Mouse (Mus musculus) erythroblast, adult 5-6 weeks (primary cell): ENCODE measurements around the gene Ccdc86. TPM values are rescaled to one million over a fixed set of nuclear protein-coding genes. Genes with fewer than 3 reads are reported as not detected.

Source experiments
- ATAC-seq: replicated peaks from 2 replicates; pipeline ENCODE4 v1.8.0; 2016; ENCODE audit warnings: moderate number of reproducible peaks, mild to moderate bottlenecking, moderate TSS enrichment, inconsistent platforms; ENCODE audit not compliant: poor library complexity, low FRiP score, severe bottlenecking
- total RNA-seq, 2 experiments: library from RNA; stranded (forward) in 1 of 2; stranded (reverse) in 1 of 2; fragments of 150-400 nt in 1 of 2; fragments of 200-764, 138-1000 nt in 1 of 2; gene quantifications; 2 replicates each; pipeline versions ENCODE4 v1.2.3 to v1.2.4; 2015 to 2017; ENCODE audit warnings: low replicate concordance in 2 of 2

Gene Ccdc86
- total RNA-seq, 2 experiments from 2014 or later, result 1.5 to 9.6 TPM

DNA sequence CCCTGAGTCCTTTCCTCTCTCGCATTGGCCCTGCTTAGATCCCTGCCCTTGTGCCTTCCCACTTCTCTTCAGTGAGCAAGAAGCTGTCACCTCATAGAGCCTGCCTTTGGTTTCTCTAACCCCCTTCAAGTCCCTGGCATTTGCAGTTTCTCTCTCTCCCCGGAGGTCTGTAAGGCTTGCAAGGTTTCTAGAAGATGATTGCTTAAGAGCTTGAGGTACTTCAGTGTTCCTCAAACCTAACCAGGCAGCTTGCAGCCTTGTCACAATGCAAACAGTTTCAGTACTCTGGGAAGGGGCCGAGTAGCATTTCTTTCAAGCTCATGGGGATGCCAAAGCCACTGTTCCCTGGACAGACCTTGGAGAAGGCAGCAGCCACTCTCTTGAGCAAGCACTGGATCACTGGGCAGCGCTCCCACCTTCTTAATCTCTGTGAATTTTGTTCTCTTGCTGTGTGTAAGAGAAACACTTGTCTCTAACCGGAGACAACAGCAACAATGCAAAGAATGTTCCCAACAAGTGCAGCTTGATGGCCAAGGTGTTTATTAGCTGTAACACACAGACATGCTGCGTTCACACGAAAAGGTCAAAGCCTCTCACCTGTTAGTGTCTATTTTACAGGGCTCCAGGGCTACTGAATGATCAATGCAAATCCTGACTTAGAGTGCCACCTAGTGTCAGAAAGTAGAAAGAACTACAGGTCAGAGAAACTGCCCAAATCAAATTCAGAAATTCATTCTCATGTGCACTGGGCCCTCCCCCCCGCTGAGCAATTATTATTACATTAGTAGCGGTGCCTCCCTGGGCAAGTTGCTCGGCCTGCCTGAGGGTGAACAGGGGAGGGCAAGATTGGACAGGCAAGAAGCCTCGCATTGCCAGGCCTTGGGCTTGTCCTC lies 10.3 kb upstream of the Ccdc86 start:
- peak; percentile 74; the same call in 1 of the 2 replicates for ATAC-seq

DNA sequence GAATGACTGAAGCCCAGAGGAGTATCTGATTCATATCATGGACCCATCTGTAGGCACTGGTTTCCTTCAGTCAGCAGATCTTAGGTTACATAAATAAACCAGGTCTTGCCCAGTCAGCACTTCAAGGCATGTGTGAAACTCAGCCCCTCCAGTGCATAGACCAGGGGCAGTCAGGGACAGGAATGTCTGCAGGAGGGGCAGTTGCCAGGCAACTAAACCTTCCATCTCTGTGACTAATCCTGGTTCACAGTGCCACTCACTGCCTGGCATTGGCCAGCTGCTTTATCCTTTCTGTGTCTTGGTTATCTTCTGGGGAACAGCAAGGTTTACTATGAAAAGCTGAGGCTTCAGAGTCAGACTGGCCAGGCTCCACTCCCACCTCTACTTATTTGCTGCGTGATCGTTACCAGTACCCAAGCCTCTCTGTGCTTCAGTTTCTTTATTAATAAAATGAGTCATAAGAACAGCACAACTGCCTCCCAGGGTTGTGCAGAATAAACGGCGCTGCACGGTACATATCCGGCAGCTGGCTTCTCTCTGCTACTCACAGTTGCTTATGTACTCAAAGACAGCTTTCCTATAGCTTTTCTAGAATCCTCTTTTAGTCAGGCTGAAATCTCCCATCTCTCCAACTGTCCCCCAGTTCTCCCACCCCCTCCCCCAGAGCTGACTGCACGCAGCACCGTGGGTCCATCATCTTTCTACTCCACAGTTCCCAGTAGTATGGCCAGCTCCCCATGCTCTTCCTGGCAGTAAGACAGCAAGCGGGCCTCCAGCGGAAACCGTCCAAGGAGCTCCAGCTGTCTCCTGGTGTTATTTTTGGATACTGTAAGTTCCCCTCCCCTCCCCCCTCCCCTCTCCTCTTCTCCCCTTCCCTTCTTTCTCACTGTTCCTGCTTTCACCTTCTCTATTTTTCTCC lies 3.2 kb upstream of the Ccdc86 start:
- no peak for ATAC-seq

DNA sequence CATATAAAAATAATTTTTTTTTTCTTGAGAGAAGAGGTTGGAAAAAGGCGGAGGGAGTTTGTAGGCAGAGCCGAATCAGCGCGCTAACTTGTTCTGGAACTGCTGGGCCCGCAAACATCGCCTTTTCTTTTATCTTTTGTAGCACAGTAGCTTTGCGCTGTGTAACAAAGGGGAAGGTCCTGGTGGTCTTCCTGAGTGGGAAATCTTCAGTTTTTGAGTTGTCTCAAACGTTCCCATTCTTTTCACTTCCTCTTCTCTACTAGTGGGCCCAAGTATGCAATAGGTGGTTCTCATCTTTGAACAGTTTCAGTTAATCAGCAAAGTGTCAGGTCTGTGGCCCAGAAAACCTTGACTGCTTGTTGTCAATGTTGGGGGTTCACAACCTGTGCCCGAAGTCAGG lies 492 bp upstream of the Ccdc86 start:
- ATAC-seq, result no peak

DNA sequence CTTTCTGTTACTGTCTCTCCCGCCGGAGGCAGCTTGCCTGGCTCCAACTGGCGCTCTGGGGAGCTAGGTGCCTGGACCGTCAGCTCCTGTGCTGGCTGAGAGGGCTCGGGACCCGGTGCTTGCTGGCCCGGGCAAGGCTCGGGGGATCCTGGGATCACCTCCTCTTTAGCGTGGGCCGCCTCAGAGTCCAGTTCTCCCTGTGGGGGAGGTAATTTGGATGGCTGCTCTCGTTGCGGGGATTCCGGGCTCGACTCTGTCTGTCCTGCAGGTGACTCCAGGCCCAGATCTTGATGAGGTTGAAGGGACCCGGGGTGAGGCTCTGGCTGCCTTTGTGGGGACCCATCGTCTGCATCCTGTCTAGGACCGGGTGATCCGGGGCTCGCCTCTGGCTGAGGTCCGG lies 650 bp downstream of the Ccdc86 start:
- ATAC-seq, result peak; percentile 14

DNA sequence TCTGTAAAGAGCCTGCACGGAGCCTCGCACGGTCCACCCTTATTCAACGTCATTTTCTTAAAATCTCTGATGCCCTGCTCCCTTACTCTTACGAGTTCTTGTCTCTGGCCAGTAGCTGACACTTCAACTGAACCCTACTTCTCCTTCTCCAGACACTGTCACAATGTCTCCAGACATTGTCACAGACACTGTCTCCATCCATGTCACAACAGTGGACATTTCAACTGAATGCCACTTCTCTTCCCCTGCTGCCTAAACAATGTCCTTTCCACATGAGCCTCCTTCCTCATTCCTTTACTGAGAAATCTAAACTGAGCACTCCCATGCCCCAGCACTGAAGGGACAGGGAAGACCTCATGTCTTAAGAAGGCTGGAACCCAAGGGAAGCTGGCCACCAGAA lies 1.8 kb downstream of the Ccdc86 start:
- no peak for ATAC-seq

DNA sequence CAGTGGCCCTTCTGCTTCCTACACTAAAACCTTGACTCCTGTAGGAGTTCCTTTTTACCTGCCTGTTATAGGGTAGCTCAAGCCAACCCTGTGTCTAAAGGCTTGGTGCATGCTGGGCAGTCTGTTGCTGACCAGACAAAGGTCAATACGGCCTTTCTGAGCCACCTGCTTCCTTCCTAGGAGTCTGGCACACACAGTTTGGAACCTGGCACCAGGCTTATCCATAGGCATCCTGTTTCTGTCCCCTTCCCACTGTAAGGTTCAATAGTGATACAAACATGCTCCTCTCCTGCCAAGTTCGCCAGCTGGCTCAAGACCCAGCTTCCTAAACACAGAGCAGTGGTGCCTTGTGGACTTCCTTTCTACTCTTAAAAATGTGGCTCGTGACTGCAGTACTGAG lies 2.6 kb downstream of the Ccdc86 start:
- no peak for ATAC-seq

DNA sequence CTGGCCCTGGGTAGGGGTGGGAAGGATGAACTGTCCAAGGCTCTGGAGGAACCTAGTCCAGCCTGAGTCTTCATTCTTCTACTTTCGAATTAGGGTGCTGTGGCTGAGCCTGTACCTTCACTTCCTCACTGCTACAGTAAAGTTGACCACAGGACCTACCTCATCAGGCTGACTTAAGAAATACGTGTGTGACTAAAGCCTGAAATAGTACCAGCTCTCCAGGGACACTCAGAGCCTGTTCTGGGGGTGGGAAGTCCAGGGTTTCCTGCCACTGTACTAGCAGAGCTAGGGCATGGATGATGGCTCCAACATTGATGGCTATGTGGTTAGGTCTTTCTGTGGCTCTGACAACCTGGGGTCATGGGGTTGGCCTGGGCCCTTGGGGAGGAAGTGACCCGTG lies 5.1 kb downstream of the Ccdc86 start:
- no peak for ATAC-seq

DNA sequence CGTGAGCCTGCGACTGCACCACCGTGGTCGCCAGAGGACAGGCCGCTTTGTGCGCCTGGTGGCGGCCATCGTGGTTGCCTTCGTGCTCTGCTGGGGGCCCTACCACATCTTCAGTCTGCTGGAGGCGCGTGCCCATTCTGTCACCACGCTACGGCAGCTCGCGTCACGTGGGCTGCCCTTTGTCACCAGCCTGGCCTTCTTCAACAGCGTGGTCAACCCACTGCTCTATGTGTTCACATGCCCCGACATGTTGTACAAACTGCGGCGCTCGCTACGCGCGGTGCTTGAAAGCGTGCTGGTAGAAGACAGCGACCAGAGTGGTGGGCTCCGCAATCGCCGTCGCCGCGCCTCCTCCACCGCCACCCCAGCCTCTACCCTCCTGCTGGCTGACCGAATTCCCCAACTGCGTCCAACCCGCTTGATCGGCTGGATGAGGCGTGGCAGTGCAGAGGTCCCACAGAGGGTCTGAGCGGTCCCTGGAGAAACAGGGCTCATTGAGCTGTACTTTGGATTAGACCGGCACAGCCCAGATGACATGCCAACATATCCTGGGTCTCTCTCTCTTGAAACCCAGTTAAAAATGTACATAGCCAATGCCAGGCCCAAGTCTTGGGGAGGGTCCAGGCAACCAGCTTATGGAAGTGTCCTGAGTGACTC lies 8.1 kb downstream of the Ccdc86 start:
- ATAC-seq, result no peak

DNA sequence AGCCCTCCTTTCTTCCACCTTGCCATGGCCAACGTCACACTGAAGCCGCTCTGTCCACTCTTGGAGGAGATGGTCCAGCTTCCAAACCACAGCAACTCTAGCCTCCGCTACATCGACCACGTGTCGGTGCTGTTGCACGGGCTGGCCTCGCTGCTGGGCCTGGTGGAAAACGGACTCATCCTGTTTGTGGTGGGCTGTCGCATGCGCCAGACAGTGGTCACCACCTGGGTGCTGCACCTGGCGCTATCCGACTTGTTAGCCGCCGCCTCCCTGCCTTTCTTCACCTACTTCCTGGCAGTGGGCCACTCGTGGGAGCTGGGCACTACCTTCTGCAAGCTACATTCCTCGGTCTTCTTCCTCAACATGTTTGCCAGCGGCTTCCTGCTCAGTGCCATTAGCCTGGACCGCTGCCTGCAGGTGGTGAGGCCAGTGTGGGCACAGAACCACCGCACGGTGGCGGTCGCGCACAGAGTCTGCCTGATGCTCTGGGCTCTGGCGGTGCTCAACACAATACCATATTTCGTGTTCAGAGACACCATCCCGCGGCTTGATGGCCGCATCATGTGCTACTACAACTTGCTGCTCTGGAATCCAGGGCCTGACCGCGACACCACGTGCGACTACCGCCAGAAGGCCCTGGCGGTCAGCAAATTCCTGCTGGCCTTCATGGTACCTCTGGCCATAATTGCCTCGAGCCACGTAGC lies 8.8 kb downstream of the Ccdc86 start:
- ATAC-seq, result peak; percentile 74

DNA sequence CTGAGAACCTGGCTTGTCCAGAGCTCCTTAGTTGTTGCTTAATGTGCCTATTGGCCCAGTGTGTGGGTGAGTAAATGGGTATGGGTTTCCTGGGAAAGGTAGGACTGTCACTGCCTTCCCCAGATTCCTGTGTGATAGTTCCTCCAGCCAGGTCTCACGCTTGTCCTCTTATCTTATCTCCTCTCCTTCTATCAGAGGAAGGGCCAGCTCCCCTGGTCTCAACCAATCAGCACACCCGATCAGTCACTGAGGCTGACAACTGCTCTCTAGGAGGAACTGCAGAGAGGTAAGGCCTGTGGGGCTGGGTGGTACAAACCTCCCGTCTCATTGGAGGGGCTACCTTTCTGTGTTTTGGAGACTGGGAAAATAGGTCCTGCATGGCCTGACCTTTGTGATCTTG lies 10.3 kb downstream of the Ccdc86 start:
- ATAC-seq, result no peak

DNA sequence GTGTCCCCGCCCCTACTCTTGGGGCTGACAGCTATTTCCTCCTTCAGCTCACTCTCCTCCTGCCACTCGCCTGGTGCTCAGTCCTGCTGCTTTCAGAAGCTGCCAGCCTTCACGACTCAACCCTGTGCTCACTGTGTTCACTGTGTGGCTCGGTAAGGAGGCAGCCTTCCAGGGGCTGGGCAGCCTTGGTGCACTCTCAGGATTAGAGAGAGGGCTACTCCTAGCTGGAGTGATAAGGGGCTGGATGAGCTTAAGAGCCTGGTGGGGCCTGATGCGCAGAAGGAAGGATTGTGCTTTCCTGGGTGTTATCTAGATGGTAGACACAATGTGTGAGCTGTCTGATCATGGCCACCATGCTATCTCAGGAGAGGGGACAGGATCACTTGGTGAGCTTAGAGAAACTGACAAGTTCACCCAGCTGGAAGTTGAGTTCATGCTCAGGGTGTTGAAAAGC lies 11.9 kb downstream of the Ccdc86 start, which contains the start of gene Ptgdr2:
Gene Ptgdr2, plus strand, starts transcription at position 51 of the 454 bp plus-strand sequence.
- no peak for ATAC-seq

DNA sequence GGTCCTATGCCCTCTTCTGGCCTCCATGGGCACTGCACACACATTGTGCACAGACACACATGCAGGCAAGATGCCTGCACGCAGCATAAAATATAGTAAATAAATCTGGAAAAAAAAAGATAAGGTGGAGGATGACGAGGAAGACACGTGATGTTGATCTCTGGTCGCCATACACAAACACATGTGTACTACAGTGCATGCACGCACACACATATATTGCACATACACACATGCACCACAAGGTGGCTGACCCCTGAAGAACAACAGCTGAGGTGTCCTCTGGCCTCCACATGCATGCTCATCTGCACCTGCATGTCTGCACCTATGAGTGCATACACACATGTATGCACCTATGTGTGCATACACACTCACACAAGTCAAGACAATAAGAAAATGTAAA lies 13.0 kb downstream of the Ccdc86 start:
- 0 out of 2 replicates have a peak, but pooled peaks have one; percentile 36 for ATAC-seq

DNA sequence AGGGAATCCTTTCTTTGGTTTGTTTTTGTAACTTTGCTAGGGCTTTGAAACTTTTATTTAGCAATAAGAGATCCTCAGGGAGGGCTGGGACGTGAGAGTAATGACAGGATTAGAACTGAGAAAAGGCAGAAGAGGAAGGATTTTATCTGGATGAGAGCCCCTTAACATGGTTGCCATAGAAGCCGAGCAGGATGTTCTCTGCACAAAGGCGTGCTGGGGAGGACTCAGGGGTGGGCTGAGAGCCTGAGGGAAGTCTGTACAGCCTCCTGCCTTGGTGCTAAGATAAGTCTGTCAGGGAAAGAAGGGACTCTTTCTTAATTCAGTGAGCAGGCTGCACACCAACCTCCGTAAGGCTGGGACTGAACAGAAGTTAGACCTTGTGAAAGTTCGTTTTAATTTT lies 14.0 kb downstream of the Ccdc86 start:
- no peak for ATAC-seq

DNA sequence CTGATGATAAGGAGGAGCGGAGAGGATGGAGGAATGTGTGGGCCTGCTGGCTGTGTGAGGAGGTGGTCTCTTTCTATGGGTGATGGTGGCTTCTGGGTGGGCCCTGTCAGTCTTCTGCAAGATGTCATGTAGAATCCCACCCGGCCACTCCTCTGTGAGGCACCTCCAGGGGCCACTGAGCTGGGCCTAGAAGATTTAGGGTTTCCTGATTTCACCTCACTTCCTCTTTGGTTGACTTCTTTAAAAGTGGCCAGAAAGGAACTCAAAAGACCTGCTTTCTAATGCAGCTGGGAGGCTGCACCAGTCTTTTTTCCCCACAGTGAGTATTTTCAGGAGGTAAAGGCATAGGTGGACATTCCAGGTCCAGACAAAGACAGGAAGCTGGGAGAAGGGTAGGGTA lies 18.4 kb downstream of the Ccdc86 start:
- ATAC-seq, result no peak

DNA sequence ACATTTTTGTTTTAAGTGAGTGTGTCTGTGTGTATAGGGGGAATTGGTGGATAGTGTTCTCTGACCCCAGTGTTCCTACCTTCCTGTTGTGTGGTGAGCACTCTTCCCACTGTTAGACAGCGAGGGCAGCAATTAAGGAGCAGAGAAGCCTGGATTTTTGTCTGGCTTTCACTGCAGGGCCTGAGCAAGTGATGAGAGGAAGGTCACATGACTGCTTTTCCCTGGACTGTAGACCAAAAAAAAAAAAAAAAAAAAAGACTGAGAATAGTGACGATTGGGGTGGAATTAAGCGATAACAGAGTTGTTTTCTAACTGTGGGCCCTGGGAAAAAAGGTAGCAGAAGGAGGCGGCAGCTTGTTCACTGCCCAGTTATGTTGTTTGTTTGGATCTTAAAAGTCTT lies 22.4 kb downstream of the Ccdc86 start:
- ATAC-seq, result no peak

DNA sequence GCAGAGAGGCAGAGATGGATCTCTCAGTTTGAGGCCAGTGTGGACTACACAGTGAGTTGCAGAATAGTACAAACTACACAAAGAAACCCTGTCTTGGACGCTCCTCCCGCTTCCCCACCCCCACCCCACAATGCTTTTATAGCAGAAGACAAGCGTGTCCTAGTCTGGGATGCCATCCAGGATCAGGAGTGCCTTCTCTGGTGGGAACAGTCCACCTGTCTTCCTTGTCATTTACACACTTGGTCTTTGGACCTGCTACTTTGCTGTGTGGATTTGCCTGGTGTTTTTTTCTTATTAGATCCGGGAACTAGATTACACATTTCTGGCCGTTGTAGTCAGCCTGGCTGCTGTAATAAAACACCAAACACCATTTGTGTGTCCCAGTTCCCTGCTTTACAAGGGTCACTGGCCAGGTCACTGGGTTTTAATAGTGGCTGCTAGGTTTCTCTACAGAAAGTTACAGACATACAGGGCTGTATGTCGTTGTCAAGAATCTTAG lies 22.9 kb downstream of the Ccdc86 start:
- ATAC-seq, result no peak

DNA sequence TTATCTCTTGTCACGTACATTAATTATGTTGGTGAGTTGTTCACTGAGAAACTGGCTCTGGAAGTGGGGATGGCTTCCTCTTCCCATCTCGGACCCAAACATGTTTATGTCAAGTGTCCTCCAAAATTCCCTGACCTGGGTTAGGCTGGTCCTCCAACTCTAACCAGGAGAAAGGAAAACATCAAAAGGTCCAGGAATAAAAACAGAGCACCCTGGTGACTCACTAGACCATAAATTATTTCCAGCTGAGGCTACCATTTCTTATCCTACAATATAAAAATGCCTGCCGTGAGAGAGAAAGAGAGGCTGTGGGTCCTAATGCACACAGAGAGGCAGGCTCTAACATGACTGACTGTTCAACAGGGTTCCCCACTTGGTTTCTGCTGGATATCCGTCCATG lies 24.8 kb downstream of the Ccdc86 start:
- ATAC-seq, result no peak

DNA sequence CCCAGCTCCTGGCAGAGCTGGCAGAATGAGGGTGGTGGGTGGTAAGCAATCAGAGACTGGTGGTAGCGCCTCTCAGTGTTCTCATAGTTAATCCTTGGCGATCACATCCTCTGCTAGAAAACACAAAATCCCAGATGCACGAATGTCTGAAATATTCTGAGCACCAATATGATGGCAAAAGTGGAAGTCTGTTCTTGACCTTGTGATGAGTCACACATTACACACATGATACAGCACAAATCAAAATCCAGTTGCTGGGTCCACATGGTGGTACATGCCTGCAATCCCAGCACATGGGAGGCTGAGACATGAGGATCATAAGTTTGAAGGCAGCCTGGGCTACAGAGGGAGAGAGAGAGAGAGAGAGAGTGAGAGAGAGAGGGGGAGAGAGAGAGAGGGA lies 28.0 kb downstream of the Ccdc86 start:
- ATAC-seq, result no peak

DNA sequence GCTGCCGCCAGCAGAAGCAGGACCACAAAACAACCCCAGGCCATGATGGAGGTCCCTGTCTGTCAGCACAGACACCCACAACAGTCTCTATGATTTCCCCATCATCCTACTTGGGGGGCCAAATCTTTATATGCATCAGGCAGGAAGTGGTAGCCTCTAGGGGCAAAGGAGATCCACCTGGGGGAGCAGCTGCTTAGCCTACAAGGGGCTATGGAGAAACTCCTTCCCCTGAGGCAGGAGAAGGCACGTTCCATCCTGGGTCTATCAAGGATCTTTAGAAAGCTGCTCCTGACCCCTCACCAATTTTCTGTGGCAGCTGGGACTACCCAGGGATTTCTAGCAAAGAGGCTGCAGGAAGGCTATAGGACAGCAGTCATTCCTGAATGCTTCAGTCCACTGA lies 28.5 kb downstream of the Ccdc86 start, which contains the start of gene Zp1:
Gene Zp1, minus strand, starts transcription at position 101 of the 400 bp plus-strand sequence.
- ATAC-seq, result no peak
